Mouse (Mus musculus) liver, adult 2 months (tissue): Measurements from ENCODE around the gene Six5. TPM values are rescaled to one million over a fixed set of nuclear protein-coding genes. Genes with fewer than 3 reads are reported as not detected.

ENCODE experiments used
- DNase-seq: peaks from one replicate; pipeline ENCODE4 v3.0.0-alpha.2; 2011; ENCODE audit warnings: low read depth, low spot score; ENCODE audit errors: extremely low read depth
- H3K27ac ChIP-seq: fragments of 200-500 bp; replicated peaks from 2 replicates; pipeline ENCODE4 v1.5.1; 2012; ENCODE audit warnings: low read depth, mild to moderate bottlenecking, control low read depth, inconsistent platforms, low read length; ENCODE audit not compliant: insufficient read depth
- H3K27me3 ChIP-seq: fragments of 200-500 bp; 2 replicates; pipeline ENCODE4 v1.6.1; 2012; ENCODE audit warnings: mild to moderate bottlenecking, moderate library complexity, low read length, inconsistent platforms; ENCODE audit not compliant: control insufficient read depth, insufficient read depth
- H3K36me3 ChIP-seq: fragments of 200-500 bp; 2 replicates; pipeline ENCODE4 v1.6.1; 2012; ENCODE audit warnings: low read length, inconsistent platforms; ENCODE audit not compliant: control insufficient read depth, insufficient read depth
- H3K4me1 ChIP-seq: fragments of 200-500 bp; 2 replicates; pipeline ENCODE4 v1.6.1; 2011; ENCODE audit warnings: low read length; ENCODE audit not compliant: control insufficient read depth, insufficient read depth
- H3K4me3 ChIP-seq: fragments of 200-500 bp; 2 replicates; pipeline ENCODE4 v1.5.1; 2011; ENCODE audit warnings: low read depth, mild to moderate bottlenecking, control low read depth, low read length, moderate library complexity; ENCODE audit not compliant: insufficient read depth
- H3K79me2 ChIP-seq: fragments of 200-500 bp; 2 replicates; pipeline ENCODE4 v1.6.1; 2012; ENCODE audit warnings: inconsistent platforms, mild to moderate bottlenecking, low read length, moderate library complexity; ENCODE audit not compliant: control insufficient read depth, insufficient read depth
- H3K9ac ChIP-seq: fragments of 200-500 bp; 2 replicates; pipeline ENCODE4 v1.6.1; 2012; ENCODE audit warnings: low read depth, mild to moderate bottlenecking, control low read depth, inconsistent platforms, low read length
- CTCF ChIP-seq: fragments of 200-500 bp; IDR thresholded peaks from 2 replicates; pipeline ENCODE4 v1.5.1; 2011; ENCODE audit warnings: low read depth, low read length, control low read depth
- POLR2A ChIP-seq: fragments of 200-500 bp; IDR thresholded peaks from 2 replicates; pipeline ENCODE4 v1.6.1; 2011; ENCODE audit warnings: low read length, control low read depth; ENCODE audit not compliant: insufficient read depth; ENCODE audit errors: extremely low read depth
- WGBS: fragments of 180-500 bp; shearing (Covaris S2); methylation state at CpG from one replicate; pipeline ENCODE4 v1.1.7; 2018; 5-methylcytosine and 5-hydroxymethylcytosine counted together
- polyA plus RNA-seq: library from polyadenylated mRNA; depleted of rRNA; stranded (reverse); fragments of >200 nt; gene quantifications from 2 replicates; pipeline ENCODE4 v1.2.3, GENCODE M21; 2012
- total RNA-seq: library from RNA; depleted of rRNA; stranded (reverse); fragments of >200 nt; gene quantifications from 2 replicates; pipeline ENCODE4 v1.2.3, GENCODE M21; 2014

Gene Six5
- total and polyA plus RNA-seq, 2 experiments: 1.8 to 8.7 TPM

DNA sequence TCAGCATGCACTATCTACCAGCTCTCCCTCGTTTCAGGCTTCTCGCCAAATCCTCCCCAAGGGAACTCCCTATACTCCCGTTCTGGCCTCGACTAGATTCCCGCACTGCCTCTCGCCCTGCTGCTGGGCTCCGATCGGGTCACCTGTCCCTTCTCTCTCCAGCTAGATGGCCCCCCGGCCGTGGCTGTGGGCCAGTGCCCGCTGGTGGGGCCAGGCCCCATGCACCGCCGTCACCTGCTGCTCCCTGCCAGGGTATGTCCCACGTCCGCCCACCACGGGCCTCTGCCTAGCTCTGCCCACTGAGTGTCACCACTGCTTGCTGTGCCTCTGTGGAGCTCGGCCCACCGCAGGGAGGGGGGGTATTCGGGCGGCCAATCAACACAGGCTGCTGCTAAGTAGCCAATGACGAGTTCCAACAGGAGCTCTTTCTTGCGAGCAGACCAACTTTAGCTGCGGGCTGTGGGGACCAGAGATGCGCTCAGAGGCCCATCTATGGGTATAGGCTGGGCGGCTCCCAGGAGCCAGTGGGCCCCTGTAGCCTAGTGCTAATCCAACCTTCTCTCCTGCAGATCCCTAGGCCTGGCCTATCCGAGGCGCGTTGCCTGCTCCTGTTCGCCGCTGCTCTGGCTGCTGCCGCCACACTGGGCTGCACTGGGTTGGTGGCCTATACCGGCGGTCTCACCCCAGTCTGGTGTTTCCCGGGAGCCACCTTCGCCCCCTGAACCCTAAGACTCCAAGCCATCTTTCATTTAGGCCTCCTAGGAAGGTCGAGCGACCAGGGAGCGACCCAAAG is 1.8 kb upstream of the Six5 start:
- H3K9ac ChIP-seq: peak overlapping the region; percentile 18; the same call in 1 of the 2 replicates
- H3K4me3 ChIP-seq: peak overlapping the region; percentile 46; the same call in 1 of the 2 replicates
- DNase-seq: no peak
- no peaks in the 10 kb centered on the region for H3K36me3 ChIP-seq
- H3K27ac ChIP-seq: no peak overlapping the region
- TF ChIP-seq POLR2A (no peak), CTCF (no peak)
- WGBS: 35% methylated on average over 38 of the region's 38 CpGs
- peaks cover 3% of the 10 kb centered on the region; the same call in 1 of the 2 replicates for H3K79me2 ChIP-seq
- H3K4me1 ChIP-seq: peaks cover 8% of the 10 kb centered on the region
- no peaks in the 10 kb centered on the region for H3K27me3 ChIP-seq

- Histone ChIP-seq H3K9ac (peak overlapping the region; percentile 52), H3K4me3 (peak overlapping the region; percentile 46), H3K4me1 (peaks cover 8% of the 10 kb centered on the region), H3K79me2 (peaks cover 3% of the 10 kb centered on the region; the same call in 1 of the 2 replicates), H3K27me3 (no peaks in the 10 kb centered on the region), H3K27ac (peak overlapping the region; percentile 69), H3K36me3 (no peaks in the 10 kb centered on the region)
- DNase-seq: peak; percentile 47
- WGBS: 2% methylated on average over 15 of the region's 15 CpGs
- TF ChIP-seq CTCF (peak; percentile 93), POLR2A (no peak)
Measured at GRCm38 (mm10) chr7:19093174-19093521, 1.2 kb upstream of the Six5 start.

DNA sequence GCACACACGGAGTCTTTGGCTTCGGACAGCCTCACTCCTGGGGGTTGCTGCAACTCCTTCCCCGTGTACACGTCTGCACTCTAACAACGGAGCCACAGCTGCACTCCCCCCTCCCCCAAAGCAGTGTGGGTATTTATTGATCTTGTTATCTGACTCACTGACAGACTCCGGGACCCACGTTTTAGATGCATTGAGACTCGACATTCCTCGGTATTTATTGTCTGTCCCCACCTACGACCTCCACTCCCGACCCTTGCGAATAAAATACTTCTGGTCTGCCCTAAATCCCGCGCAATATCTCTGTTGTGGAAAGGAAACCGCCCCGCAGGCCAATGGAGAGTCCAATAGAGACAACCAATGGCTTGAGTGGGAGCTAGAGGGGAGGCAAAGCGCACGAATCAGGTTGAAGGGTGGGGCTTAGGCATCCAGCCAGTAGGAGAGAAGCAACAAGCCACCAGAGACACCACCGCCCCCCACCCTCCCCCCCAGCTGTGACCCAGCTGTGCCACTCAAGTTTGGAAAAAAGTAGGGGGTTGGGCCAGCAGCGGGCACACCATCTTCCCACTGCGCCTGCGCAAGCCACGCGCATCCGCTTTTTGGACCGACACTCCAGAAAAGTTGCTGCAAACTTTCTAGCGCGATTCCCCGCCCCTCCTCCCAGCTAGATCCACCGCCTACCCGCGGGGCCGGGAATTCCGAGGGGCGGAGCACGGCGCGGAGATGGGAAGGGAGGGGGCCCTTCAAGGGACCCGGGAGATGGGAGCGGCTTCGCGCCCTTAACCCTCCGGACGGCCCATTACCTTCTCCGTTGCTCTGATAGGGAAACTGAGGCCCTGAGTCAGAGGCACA is 633 bp upstream of the Six5 start:
- peaks cover 3% of the 10 kb centered on the region; the same call in 1 of the 2 replicates for H3K79me2 ChIP-seq
- peaks cover 8% of the 10 kb centered on the region for H3K4me1 ChIP-seq
- peak overlapping the region; percentile 86 for H3K27ac ChIP-seq
- no peak for TF ChIP-seq CTCF
- peak; percentile 60 for TF ChIP-seq POLR2A
- H3K27me3 ChIP-seq: no peaks in the 10 kb centered on the region
- H3K36me3 ChIP-seq: no peaks in the 10 kb centered on the region
- peak overlapping the region; percentile 87 for H3K9ac ChIP-seq
- peak overlapping the region; percentile 76 for H3K4me3 ChIP-seq
- DNase-seq: peak; percentile 95
- WGBS: under 1% methylated on average over 45 of the region's 45 CpGs

DNA sequence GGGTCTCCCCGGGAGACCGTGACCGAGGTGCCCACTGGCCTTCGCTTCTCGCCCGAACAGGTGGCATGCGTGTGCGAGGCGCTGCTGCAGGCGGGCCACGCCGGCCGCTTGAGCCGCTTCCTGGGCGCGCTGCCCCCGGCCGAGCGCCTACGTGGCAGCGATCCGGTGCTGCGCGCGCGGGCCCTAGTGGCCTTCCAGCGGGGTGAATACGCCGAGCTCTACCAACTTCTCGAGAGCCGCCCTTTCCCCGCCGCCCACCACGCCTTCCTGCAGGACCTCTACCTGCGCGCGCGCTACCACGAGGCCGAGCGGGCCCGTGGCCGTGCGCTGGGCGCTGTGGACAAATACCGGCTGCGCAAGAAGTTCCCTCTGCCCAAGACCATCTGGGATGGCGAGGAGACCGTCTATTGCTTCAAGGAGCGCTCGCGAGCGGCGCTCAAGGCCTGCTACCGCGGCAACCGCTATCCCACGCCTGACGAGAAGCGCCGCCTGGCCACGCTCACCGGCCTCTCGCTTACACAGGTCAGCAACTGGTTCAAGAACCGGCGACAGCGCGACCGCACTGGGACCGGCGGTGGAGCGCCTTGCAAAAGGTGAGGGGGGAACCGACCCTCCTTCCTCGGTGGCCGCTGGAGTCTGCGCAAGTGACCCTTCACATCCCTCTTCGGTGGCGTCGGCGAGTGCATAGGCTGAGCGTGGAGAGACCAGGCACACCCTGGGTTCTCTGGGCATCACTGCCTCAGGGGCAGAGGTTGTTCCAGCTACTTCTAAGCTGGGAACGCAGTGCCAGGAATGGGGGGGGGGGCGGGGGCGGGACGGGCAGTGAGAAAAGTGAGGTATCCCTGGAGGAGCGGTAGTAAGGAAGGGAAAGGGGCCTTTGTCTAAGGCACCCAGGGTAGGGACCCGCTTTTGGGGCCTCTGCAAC is 694 bp downstream of the Six5 start:
- Histone ChIP-seq H3K4me1 (peaks cover 8% of the 10 kb centered on the region), H3K27ac (peak overlapping the region; percentile 53), H3K27me3 (no peaks in the 10 kb centered on the region), H3K36me3 (no peaks in the 10 kb centered on the region), H3K9ac (peak overlapping the region; percentile 87), H3K4me3 (peak overlapping the region; percentile 76), H3K79me2 (peaks cover 3% of the 10 kb centered on the region; the same call in 1 of the 2 replicates)
- TF ChIP-seq CTCF (no peak), POLR2A (0 out of 2 replicates have a peak, but pooled peaks have one; percentile 6)
- WGBS: under 1% methylated on average over 84 of the region's 87 CpGs
- DNase-seq: no peak

- H3K9ac ChIP-seq: no peak overlapping the region
- DNase-seq: no peak
- H3K27me3 ChIP-seq: no peaks in the 10 kb centered on the region
- WGBS: 26% methylated on average over 19 of the region's 19 CpGs
- no peaks in the 10 kb centered on the region for H3K36me3 ChIP-seq
- H3K4me3 ChIP-seq: peak overlapping the region; percentile 16; the same call in 1 of the 2 replicates
- H3K4me1 ChIP-seq: peaks cover 8% of the 10 kb centered on the region
- TF ChIP-seq POLR2A: no peak
- TF ChIP-seq CTCF: no peak
- H3K79me2 ChIP-seq: peaks cover 3% of the 10 kb centered on the region; the same call in 1 of the 2 replicates
- H3K27ac ChIP-seq: no peak overlapping the region
Measured at GRCm38 (mm10) chr7:19095751-19096110, 1.3 kb downstream of the Six5 start.
